Mouse (Mus musculus): ENCODE measurements around the gene Shld1. TPM values are rescaled to one million over a fixed set of nuclear protein-coding genes. Genes with fewer than 3 reads are reported as not detected.

The Shld1 gene
- polyA plus RNA-seq, 1 experiment from 2014 or later: 18.2 TPM

Other genes with a start within 250 kb of the Shld1 start
- gene Gpcpd1, start 99.2 kb upstream of the Shld1 start, polyA plus RNA-seq (2016; fragmentation: Nextera tagmentation; extraction: Ambion mirVana): 41.6 and 42.3 TPM in 2 replicates
- 0.11 and 0.35 TPM in 2 replicates for gene Chgb, start 94.3 kb downstream of the Shld1 start, polyA plus RNA-seq (2016; fragmentation: Nextera tagmentation; extraction: Ambion mirVana)
- gene Trmt6, start 129.1 kb downstream of the Shld1 start, polyA plus RNA-seq (2016; fragmentation: Nextera tagmentation; extraction: Ambion mirVana): 34.1 and 38.7 TPM in 2 replicates
- 22.1 and 23.3 TPM in 2 replicates for gene Mcm8, start 129.2 kb downstream of the Shld1 start, polyA plus RNA-seq (2016; fragmentation: Nextera tagmentation; extraction: Ambion mirVana)
- 26.9 and 31.9 TPM in 2 replicates for gene Crls1, start 159.7 kb downstream of the Shld1 start, polyA plus RNA-seq (2016; fragmentation: Nextera tagmentation; extraction: Ambion mirVana)
- 0.23 and 0.37 TPM in 2 replicates for gene Lrrn4, start 194.0 kb downstream of the Shld1 start, polyA plus RNA-seq (2016; fragmentation: Nextera tagmentation; extraction: Ambion mirVana)

All from limb, embryonic 12.5 days (tissue).